ENCODE assay signal across 8 mouse cellular contexts in genomic region chr11:117120285-117121163, GRCm38 (mm10). TPM values are rescaled to one million over a fixed set of nuclear protein-coding genes. Genes with fewer than 3 reads are reported as not detected.
A peak's percentile ranks its signal among the peaks of the same experiment; 100 is the strongest.
DNase-seq lines count a peak whose midpoint lies in the region; ATAC-seq lines count a peak whose summit lies in the region.

No protein-coding gene starts in this region.

- H3K27me3 ChIP-seq in kidney, embryonic 15.5 days: no peaks in the 10 kb centered on the region
- H3K27me3 ChIP-seq in heart, embryonic 16.5 days (ENCODE audit: control insufficient read depth, insufficient read depth, low read length): no peaks in the 10 kb centered on the region
- no peaks in the 10 kb centered on the region for H3K27me3 ChIP-seq in midbrain, embryonic 14.5 days (ENCODE audit: control insufficient read depth, insufficient read depth, low read length)

- H3K27ac ChIP-seq in kidney, embryonic 15.5 days: peak overlapping the region; percentile 59
- H3K27ac ChIP-seq in heart, embryonic 16.5 days (ENCODE audit: low read length): peak overlapping the region; percentile 70
- H3K27ac ChIP-seq in midbrain, embryonic 14.5 days (replicated peaks; ENCODE audit: low read depth, low read length): no peak overlapping the region

- no peaks in the 10 kb centered on the region for H3K9me3 ChIP-seq in kidney, embryonic 15.5 days (replicated peaks)
- H3K9me3 ChIP-seq in heart, embryonic 16.5 days (replicated peaks; ENCODE audit: control insufficient read depth, low read length): no peaks in the 10 kb centered on the region
- no peaks in the 10 kb centered on the region for H3K9me3 ChIP-seq in midbrain, embryonic 14.5 days (ENCODE audit: control insufficient read depth, low read length)

- peak overlapping the region; percentile 5; the same call in 1 of the 2 replicates for H3K9ac ChIP-seq in kidney, embryonic 15.5 days
- peak overlapping the region; percentile 66 for H3K9ac ChIP-seq in heart, embryonic 16.5 days (ENCODE audit: low read length)
- peak overlapping the region; percentile 21; the same call in 1 of the 2 replicates for H3K9ac ChIP-seq in midbrain, embryonic 14.5 days (replicated peaks; ENCODE audit: low read length)

- intact Hi-C loops in gastrocnemius, postnatal 14 days (cut with DNase I; ENCODE audit: low total_unique reads): no loop called here

- H3K4me1 ChIP-seq in kidney, embryonic 15.5 days: peaks cover 88% of the 10 kb centered on the region
- H3K4me1 ChIP-seq in heart, embryonic 16.5 days (ENCODE audit: control insufficient read depth, insufficient read depth, low read length): peaks cover 86% of the 10 kb centered on the region
- peaks cover 64% of the 10 kb centered on the region for H3K4me1 ChIP-seq in midbrain, embryonic 14.5 days (ENCODE audit: control insufficient read depth, insufficient read depth, low read length)

- no peak for DNase-seq in kidney, postnatal 4 days
- peak; percentile 55 for DNase-seq in cerebellum, adult 8-10 months
- no peak for DNase-seq in midbrain, embryonic 14.5 days
- DNase-seq in MN1 (ENCODE audit: low spot score): no peak
- no peak for DNase-seq in urinary bladder, postnatal 36 days (ENCODE audit: low spot score in 2 of 2)
- no peak for DNase-seq in gastrocnemius, postnatal 14 days

- no peak overlapping the region for H3K4me3 ChIP-seq in kidney, embryonic 15.5 days (replicated peaks)
- H3K4me3 ChIP-seq in heart, embryonic 16.5 days (ENCODE audit: low read length): no peak overlapping the region
- no peak overlapping the region for H3K4me3 ChIP-seq in midbrain, embryonic 14.5 days (replicated peaks; ENCODE audit: low read depth, low read length)

- ATAC-seq in kidney, embryonic 15.5 days (replicated peaks; ENCODE audit: low FRiP score): no peak
- peak; percentile 49; the same call in 1 of the 2 replicates for ATAC-seq in heart, embryonic 16.5 days (replicated peaks; ENCODE audit: extremely low read depth, insufficient read depth, low FRiP score)
- ATAC-seq in midbrain, embryonic 14.5 days (ENCODE audit: low FRiP score, low TSS enrichment): no peak

- peaks cover 23% of the 10 kb centered on the region for H3K36me3 ChIP-seq in kidney, embryonic 15.5 days
- peaks cover 11% of the 10 kb centered on the region for H3K36me3 ChIP-seq in heart, embryonic 16.5 days (ENCODE audit: control insufficient read depth, insufficient read depth)
- H3K36me3 ChIP-seq in midbrain, embryonic 14.5 days (ENCODE audit: control insufficient read depth, insufficient read depth, low read length): peaks cover 19% of the 10 kb centered on the region

- WGBS in kidney, embryonic 15.5 days: 29% methylated on average over 20 of the region's 20 CpGs
- WGBS in heart, embryonic 16.5 days: 34% methylated on average over 20 of the region's 20 CpGs
- 55% methylated on average over 20 of the region's 20 CpGs for WGBS in midbrain, embryonic 14.5 days

- H3K4me2 ChIP-seq in kidney, embryonic 15.5 days: peak overlapping the region; percentile 20
- H3K4me2 ChIP-seq in heart, embryonic 16.5 days (ENCODE audit: low read depth, low read length): peak overlapping the region; percentile 42
- H3K4me2 ChIP-seq in midbrain, embryonic 14.5 days (ENCODE audit: low read length): peak overlapping the region; percentile 2; the same call in 1 of the 2 replicates

RNA-seq across cellular contexts. Expression of gene Sec14l1, which starts 5.6 kb away (rescaled TPM):
- 66.5 and 69.0 TPM in 2 replicates for polyA plus RNA-seq in kidney, embryonic 15.5 days (2015; fragmentation: Nextera tagmentation; extraction: Ambion mirVana)
- 51.0 and 54.9 TPM in 2 replicates for polyA plus RNA-seq in heart, embryonic 16.5 days (2015; fragmentation: Nextera tagmentation; extraction: Ambion mirVana)
- polyA plus RNA-seq in midbrain, embryonic 14.5 days (2014; fragmentation: Nextera tagmentation; extraction: Ambion mirVana): 48.7 and 58.1 TPM in 2 replicates
- 10 to 100 TPM; 58.1 to 58.7 TPM for total RNA-seq in gastrocnemius, postnatal 14 days (2021)

Comparison
In these comparisons a context has a peak if more than half of its experiments do, and no peak if none do; other contexts are left out.
1. H3K9ac ChIP-seq: peak in every context shown above with its lines; median percentile 66 in heart, embryonic 16.5 days; 21 in midbrain, embryonic 14.5 days; 5 in kidney, embryonic 15.5 days.